Mouse (Mus musculus) layer of hippocampus, adult 2 months (tissue): Measurements from ENCODE around the gene Uvrag. TPM values are rescaled to one million over a fixed set of nuclear protein-coding genes. Genes with fewer than 3 reads are reported as not detected.

Experiments used
- DNase-seq, 2 experiments: peaks; one replicate each; pipeline ENCODE4 v3.0.0; 2022; ENCODE audit warnings: low spot score in 2 of 2
- H3K27ac ChIP-seq: fragments of 200-600 bp; 2 replicates; pipeline ENCODE4 v1.8.1; 2022
- H3K4me3 ChIP-seq: fragments of 200-600 bp; 2 replicates; pipeline ENCODE4 v1.8.1; 2022; ENCODE audit warnings: mild to moderate bottlenecking
- CTCF ChIP-seq: fragments of 200-600 bp; conservative IDR thresholded peaks from 2 replicates; pipeline ENCODE4 v1.8.1; 2022; ENCODE audit warnings: antibody characterized with exemption, mild to moderate bottlenecking, moderate library complexity
- long read RNA-seq, 2 experiments: library from polyadenylated mRNA; stranded (forward); transcript quantifications; one replicate each; pipeline ENCODE4 v2.0.0; 2021; ENCODE audit warnings: borderline mapping rate in 2 of 2
- total RNA-seq, 2 experiments: library from RNA; stranded (reverse); gene quantifications; 2 replicates each; pipeline ENCODE4 v1.2.3; 2021

Uvrag gene
- 10 to 100 TPM; 48.9 to 52.4 TPM for total RNA-seq
- long read RNA-seq, experiment 1, full-length matches to known transcripts = 45 of 55 reads
- long read RNA-seq, experiment 1, partial matches to known transcripts = 4 of 55 reads
- long read RNA-seq, experiment 1, other reads (novel, unspliced or antisense) = 6 of 55 reads
- long read RNA-seq, experiment 2, full-length matches to known transcripts = 52 of 71 reads
- long read RNA-seq, experiment 2, partial matches to known transcripts = 4 of 71 reads
- long read RNA-seq, experiment 2, other reads (novel, unspliced or antisense) = 15 of 71 reads

DNA sequence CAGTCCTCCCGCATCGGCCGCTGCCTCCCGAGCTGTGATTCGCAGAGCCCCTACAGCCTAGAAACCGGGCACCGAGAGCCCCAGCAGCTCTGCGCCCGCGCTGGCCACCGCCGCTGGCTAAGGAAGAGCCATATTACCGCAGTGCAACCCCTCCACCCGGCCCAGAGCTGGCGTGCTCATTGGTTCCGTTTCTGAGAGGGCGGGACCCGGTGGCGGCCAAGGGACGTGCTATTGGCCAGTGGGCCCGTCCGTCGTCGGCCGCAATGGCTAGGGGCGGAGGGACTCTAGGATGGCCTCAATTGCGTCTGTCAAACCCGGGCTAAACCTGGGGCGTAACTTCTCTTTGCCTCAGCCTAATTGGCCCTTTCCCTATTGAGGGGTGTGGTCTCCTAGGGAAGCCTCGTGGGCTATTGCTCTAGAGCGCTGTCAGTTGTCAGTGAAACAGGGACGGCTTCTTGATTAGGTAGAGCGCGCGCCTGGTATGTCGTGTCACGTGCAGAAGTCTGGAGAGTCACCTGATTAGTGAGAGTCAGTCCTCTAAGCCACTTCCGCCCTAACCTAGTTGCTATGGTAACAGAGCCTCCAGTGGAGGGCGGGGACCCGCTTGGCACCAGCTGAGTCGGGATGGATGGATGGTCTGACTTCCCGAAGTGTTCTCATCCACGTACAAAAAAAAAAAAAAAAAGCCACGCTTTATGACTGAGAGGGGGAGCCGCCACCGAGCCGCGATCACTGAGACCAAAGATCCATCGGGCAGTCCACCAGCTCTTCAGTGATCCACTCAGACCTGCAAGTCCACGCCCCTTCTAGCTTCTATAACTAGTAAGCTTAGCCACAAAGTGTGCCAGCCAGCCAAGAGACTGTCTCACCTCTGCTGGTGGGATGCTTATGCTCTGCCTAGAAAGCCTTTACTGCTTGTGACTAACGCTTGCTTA, at the start of gene Uvrag:
Gene Uvrag, minus strand, starts transcription at position 158 of the 935 bp plus-strand sequence.
- Histone ChIP-seq H3K27ac (peak within 1 kb of the TSS; percentile 92), H3K4me3 (peak within 1 kb of the TSS; percentile 92)
- TF ChIP-seq CTCF = no peak

GRCm38 (mm10) chr7:99189885-99190284, 48.9 kb upstream of the Uvrag start:
- no peak overlapping the region for H3K27ac ChIP-seq
- TF ChIP-seq CTCF = no peak
- H3K4me3 ChIP-seq = no peak overlapping the region
- no peak for DNase-seq

More for the DNA sequence above, at the start of gene Uvrag:
- peak; percentile 99 to 100 for DNase-seq

DNA sequence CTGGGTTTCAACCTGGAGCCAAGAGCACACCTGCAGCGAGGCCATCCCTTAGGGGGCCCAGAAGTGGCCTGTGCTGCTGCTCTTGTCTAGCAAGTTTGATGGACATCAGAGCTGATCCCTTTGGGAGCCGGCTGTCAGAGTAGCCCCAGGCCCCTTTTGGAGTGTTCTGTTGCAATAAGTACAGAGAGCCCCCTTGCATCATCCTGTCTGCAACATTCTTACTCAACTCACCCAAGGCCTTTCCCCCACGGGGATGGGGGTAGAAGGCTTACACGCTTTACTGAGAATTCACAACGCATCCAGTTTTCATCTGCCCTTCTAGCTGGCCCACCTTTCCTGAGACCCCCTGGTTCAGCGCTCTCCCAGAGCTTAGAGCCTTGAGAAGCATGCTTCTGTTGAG, 47.7 kb upstream of the Uvrag start:
- H3K4me3 ChIP-seq = no peak overlapping the region
- TF ChIP-seq CTCF = no peak
- no peak for DNase-seq
- H3K27ac ChIP-seq = no peak overlapping the region

- DNase-seq = no peak
- TF ChIP-seq CTCF = no peak
- H3K27ac ChIP-seq = no peak overlapping the region
- H3K4me3 ChIP-seq = no peak overlapping the region
Observed at GRCm38 (mm10) chr7:99187451-99187850, 46.5 kb upstream of the Uvrag start.

GRCm38 (mm10) chr7:99185405-99185804, 44.5 kb upstream of the Uvrag start:
- H3K27ac ChIP-seq = no peak overlapping the region
- DNase-seq = no peak
- TF ChIP-seq CTCF = no peak
- H3K4me3 ChIP-seq = no peak overlapping the region

DNA sequence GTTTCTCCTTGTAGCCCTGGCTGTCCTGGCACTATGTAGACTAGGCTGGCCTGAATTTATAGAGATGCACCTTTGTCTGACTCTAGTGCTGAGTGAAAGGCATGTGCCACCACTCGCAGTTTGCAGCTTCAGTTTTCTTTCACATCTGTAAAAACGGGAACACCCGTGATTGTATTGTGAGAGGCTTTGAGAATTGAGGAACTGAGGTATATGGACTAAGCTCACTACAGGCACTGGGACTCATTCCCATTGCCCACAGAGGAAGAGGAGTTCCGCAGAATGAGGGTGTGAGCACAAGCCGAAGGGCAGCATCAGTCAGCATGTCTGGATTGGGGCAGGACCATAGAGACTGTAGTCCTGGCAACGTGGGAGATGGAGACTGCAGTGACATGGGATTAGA, 42.8 kb upstream of the Uvrag start:
- no peak overlapping the region for H3K4me3 ChIP-seq
- no peak for TF ChIP-seq CTCF
- DNase-seq = no peak

GRCm38 (mm10) chr7:99182432-99183172, 41.7 kb upstream of the Uvrag start, which contains the start of gene Dgat2:
Gene Dgat2 (minus strand): TSS chr7:99182719.
- H3K27ac ChIP-seq = peak within 1 kb of the TSS; percentile 100
- DNase-seq = peak; percentile 88 to 90
- H3K4me3 ChIP-seq = peak within 1 kb of the TSS; percentile 71
- no peak for TF ChIP-seq CTCF

More for the DNA sequence above, 42.8 kb upstream of the Uvrag start:
- no peak overlapping the region for H3K27ac ChIP-seq

DNA sequence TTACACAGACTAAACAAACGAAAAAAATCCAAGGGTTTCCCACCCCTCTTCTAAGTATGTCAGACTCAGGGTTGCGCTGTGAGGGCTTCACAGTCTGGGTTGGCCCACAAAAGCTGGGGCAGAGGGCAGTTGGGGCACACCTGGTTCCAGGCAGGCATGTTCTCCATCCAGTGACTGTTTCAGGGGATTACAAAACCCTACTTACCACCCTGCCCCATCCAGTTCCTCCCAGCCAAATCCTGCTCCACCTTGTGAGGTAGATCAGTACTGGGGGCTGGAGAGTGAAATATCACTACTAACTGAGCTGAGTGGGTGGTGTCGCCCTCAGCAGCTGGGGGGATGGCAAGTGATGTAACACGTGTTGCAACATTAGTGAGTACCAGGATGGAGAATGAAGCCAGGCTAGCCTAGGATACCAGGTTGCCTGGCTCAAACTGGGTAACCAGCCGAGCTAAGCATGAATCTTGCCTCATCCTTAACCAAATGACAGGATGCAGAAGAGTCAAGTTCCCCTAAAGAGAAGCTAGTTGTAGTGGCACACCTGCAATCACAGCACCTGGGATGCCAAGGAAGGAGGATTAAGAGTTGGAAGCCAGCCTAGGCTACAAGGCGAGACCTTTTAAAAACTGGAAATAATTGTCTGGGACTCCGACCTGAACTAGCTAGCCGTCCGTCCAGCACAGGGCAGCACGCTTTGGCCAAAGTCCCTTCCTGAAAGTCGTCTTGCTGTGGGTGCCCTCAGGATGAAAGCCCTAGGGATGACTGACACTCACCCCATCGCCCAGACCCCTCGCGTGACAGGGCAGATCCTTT, 40.9 kb upstream of the Uvrag start:
- Histone ChIP-seq H3K4me3 (peak overlapping the region; percentile 71), H3K27ac (peak overlapping the region; percentile 100)
- peak; percentile 37 to 53 for DNase-seq
- TF ChIP-seq CTCF = no peak; the same call in 1 of the 2 replicates

DNA sequence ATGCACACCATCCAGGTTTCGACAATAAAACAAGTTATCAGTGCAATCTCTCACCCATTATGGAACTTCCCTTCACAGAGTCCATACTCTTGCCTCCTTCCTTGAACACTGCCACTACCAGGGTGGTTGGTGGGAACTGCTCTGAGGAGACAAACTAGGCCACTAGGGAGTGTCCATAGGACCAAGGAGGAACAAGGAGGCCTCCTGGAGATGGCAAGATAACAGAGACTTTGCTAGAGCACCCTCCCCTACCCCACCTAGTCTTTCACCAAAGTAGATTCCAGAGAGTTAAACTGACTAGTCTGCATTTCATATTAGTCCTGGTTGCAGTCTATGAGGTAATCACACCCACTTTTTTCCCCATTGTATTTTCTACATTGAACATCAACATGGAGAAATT, 39.2 kb upstream of the Uvrag start:
- Histone ChIP-seq H3K4me3 (peak overlapping the region; percentile 71), H3K27ac (no peak overlapping the region; the same call in 1 of the 2 replicates)
- TF ChIP-seq CTCF = no peak
- no peak for DNase-seq

DNA sequence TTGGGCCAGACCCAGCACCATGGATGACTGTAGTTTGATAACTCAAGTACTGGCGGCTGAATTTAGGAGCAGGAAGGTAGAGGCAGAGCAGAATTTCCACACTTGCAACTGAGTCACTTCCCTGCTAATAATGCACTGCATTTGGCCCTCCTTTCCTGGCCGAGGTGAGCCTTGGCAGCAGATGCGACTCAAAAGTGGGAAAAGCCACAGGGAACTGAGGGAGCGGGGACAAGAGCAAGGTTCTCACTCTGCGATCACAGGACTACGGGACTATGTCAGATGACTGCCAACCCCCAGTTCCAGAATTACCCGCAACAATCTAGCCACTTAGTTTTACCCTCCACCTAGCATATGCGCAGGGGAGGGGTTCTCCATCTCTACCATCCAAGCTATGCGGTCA, 38.3 kb upstream of the Uvrag start:
- H3K4me3 ChIP-seq = peak overlapping the region; percentile 41
- TF ChIP-seq CTCF = no peak
- no peak for DNase-seq
- no peak overlapping the region for H3K27ac ChIP-seq

DNA sequence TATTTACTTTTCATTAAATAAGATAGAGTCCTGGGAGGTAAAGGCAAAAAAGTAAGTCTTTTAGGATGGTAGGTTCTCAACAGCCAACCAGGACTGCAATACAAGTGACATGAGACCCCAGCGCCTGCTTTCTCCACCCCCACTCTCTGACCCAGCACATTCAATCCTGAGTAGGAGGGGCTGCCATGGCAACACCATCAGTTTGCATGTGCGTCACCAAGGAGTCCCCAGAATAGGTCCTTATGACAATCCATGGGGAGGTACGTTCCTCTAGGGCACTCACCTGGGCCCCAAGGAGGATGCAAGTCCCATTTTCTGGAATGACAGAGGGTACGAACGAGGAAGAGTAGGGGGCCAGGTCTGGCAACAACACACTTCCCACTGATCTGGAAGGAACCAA, 36.4 kb upstream of the Uvrag start:
- TF ChIP-seq CTCF = no peak
- Histone ChIP-seq H3K4me3 (peak overlapping the region; percentile 30), H3K27ac (0 out of 2 replicates have a peak overlapping the region, but pooled peaks have one; percentile 6)
- peak in 1 of 2 experiments; percentile 55 for DNase-seq

DNA sequence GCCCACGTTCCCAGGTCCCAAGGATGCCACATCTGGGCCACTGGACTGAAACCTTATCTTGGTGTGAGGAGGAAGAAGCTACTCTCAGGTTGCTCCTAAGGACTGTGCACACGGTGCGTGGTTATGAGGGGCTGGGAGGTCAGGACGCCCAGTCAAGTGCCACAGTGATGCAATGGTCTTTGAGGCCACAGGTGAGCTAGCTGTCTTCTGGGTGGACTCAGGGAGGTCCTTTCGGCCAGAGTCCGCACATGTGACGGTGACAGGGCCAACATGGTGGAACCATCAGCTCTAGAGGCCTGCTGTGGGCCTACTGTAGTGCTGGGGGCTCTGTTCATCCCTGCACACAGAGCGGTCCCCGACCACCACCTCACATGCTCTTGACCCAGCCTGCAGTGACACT, 34.7 kb upstream of the Uvrag start:
- no peak for DNase-seq
- H3K4me3 ChIP-seq = no peak overlapping the region
- no peak overlapping the region for H3K27ac ChIP-seq
- TF ChIP-seq CTCF = no peak
